In genomic region chr7:105734826-105735225, GRCm38 (mm10) we compare ENCODE assay signal across 11 mouse cellular contexts. TPM values are rescaled to one million over a fixed set of nuclear protein-coding genes. Genes with fewer than 3 reads are reported as not detected.
DNase-seq lines count a peak whose midpoint lies in the region; ATAC-seq and TF ChIP-seq lines count a peak whose summit lies in the region.
"Had no signal": no experiment of that assay in that cellular context is flagged by ENCODE, and none has a peak within 500 bp of the region (broad histone marks: within the 10 kb centered on the region; RNA-seq: fewer than 3 reads in every experiment).

No protein-coding gene starts in this region.

- peaks cover 52% of the 10 kb centered on the region for H3K36me3 ChIP-seq in heart, embryonic 14.5 days (ENCODE audit: control insufficient read depth, insufficient read depth, low read length)
- H3K36me3 ChIP-seq in megakaryocyte, embryonic 14.5 days (replicated peaks; ENCODE audit: low read length) = peaks cover 70% of the 10 kb centered on the region
- H3K36me3 ChIP-seq in stomach, embryonic 15.5 days = peaks cover 27% of the 10 kb centered on the region

- WGBS in heart, embryonic 14.5 days = 85% methylated on average over 8 of the region's 8 CpGs
- 84% methylated on average over 8 of the region's 8 CpGs for WGBS in stomach, embryonic 15.5 days

- no peaks in the 10 kb centered on the region for H3K9me3 ChIP-seq in heart, embryonic 14.5 days (ENCODE audit: control insufficient read depth, low read length)
- H3K9me3 ChIP-seq in megakaryocyte, embryonic 14.5 days = no peaks in the 10 kb centered on the region
- H3K9me3 ChIP-seq in stomach, embryonic 15.5 days = no peaks in the 10 kb centered on the region
- H3K9me3 ChIP-seq: forebrain, embryonic 12.5 days had no signal

- no peak for TF ChIP-seq CTCF in embryonic fibroblast, embryonic 13.5 days (IDR thresholded peaks at IDR 0.05; ENCODE audit: borderline replicate concordance, insufficient read depth, low read length)

- no peak for TF ChIP-seq POLR2A in embryonic fibroblast, embryonic 13.5 days (IDR thresholded peaks at IDR 0.05; ENCODE audit: low read depth, low read length)

- H3K4me2 ChIP-seq in heart, embryonic 14.5 days (ENCODE audit: low read length) = no peak overlapping the region; the same call in 1 of the 2 replicates
- 0 out of 2 replicates have a peak overlapping the region, but pooled peaks have one; percentile 68 for H3K4me2 ChIP-seq in stomach, embryonic 15.5 days

- H3K27ac ChIP-seq in heart, embryonic 14.5 days (replicated peaks in 1 of 2; ENCODE audit: control insufficient read depth in 1 of 2, insufficient read depth in 1 of 2, low read depth in 2 of 2, low read length in 2 of 2) = no peak overlapping the region
- H3K27ac ChIP-seq in embryonic fibroblast, embryonic 13.5 days (ENCODE audit: insufficient read depth, low read length) = no peak overlapping the region
- H3K27ac ChIP-seq in stomach, embryonic 15.5 days = no peak overlapping the region
- H3K27ac ChIP-seq: forebrain, embryonic 12.5 days; macrophage had no signal

- DNase-seq in heart, postnatal 25 days (ENCODE audit: low spot score) = no peak
- DNase-seq in urinary bladder, adult 2 months (ENCODE audit: low spot score) = no peak
- DNase-seq: cerebellum, postnatal 14 days; layer of hippocampus, postnatal 36 days had no signal

- H3K27me3 ChIP-seq in heart, embryonic 14.5 days (ENCODE audit: control insufficient read depth, insufficient read depth, low read length) = no peaks in the 10 kb centered on the region
- H3K27me3 ChIP-seq in megakaryocyte, embryonic 14.5 days (replicated peaks) = no peaks in the 10 kb centered on the region
- H3K27me3 ChIP-seq in stomach, embryonic 15.5 days (replicated peaks) = no peaks in the 10 kb centered on the region
- H3K27me3 ChIP-seq: forebrain, embryonic 12.5 days had no signal

- peaks cover 7 to 28% of the 10 kb centered on the region in 2 experiments for H3K4me1 ChIP-seq in heart, embryonic 14.5 days (ENCODE audit: control insufficient read depth in 2 of 2, insufficient read depth in 2 of 2, low read length in 2 of 2)
- peaks cover 66% of the 10 kb centered on the region for H3K4me1 ChIP-seq in megakaryocyte, embryonic 14.5 days
- peaks cover 2% of the 10 kb centered on the region for H3K4me1 ChIP-seq in embryonic fibroblast, embryonic 13.5 days (ENCODE audit: control insufficient read depth, insufficient read depth, low read length)
- H3K4me1 ChIP-seq in stomach, embryonic 15.5 days = peaks cover 14% of the 10 kb centered on the region; the same call in 1 of the 2 replicates

- H3K4me3 ChIP-seq in heart, embryonic 14.5 days (ENCODE audit: control insufficient read depth in 1 of 2, insufficient read depth in 1 of 2, low read depth in 1 of 2, low read length in 2 of 2) = no peak overlapping the region
- H3K4me3 ChIP-seq in megakaryocyte, embryonic 14.5 days (replicated peaks) = peak overlapping the region; percentile 42
- peak overlapping the region; percentile 87 for H3K4me3 ChIP-seq in embryonic fibroblast, embryonic 13.5 days (ENCODE audit: insufficient read depth, low read length)
- H3K4me3 ChIP-seq in stomach, embryonic 15.5 days (replicated peaks) = no peak overlapping the region

- peak overlapping the region; percentile 98; the same call in 1 of the 2 replicates for H3K9ac ChIP-seq in heart, embryonic 14.5 days (ENCODE audit: low read length)
- H3K9ac ChIP-seq in stomach, embryonic 15.5 days = no peak overlapping the region

- ATAC-seq in heart, embryonic 14.5 days (ENCODE audit: insufficient number of reproducible peaks, insufficient read depth, low FRiP score, low read depth) = no peak
- ATAC-seq in megakaryocyte, adult 5-6 weeks (ENCODE audit: poor library complexity, severe bottlenecking) = no peak
- no peak for ATAC-seq in stomach, embryonic 15.5 days (ENCODE audit: insufficient read depth, low FRiP score, low read depth)

- intact Hi-C loops in heart, postnatal 25 days (cut with DNase I) = loop anchor here (5.0 kb wide), 3 partner anchors 93 to 253 kb away; partner anchors contain the start of genes Arfip2, Cavin3, Gm45799 and Smpd1

RNA-seq across cellular contexts. Expression of gene Ilk, which starts 1.6 kb away (rescaled TPM):
- polyA plus RNA-seq in heart, embryonic 14.5 days (2014; fragmentation: Nextera tagmentation; extraction: Ambion mirVana) = 401 and 404 TPM in 2 replicates
- 100 to 1,000 TPM in 1 of 2 experiments, 10 to 100 TPM in 1; 94.4 to 104 TPM for total RNA-seq in heart, postnatal 25 days (2021)
- polyA plus RNA-seq in megakaryocyte, embryonic 14.5 days (2012; ENCODE audit: insufficient read depth, low replicate concordance) = 241 and 315 TPM in 2 replicates
- total RNA-seq in megakaryocyte, adult 5-6 weeks (2015) = 259 and 268 TPM in 2 replicates
- 180 and 183 TPM in 2 replicates for total RNA-seq in megakaryocyte, adult 5-6 weeks (2017)
- 295 and 379 TPM in 2 replicates for polyA plus RNA-seq in embryonic fibroblast, embryonic 13.5 days (2011; ENCODE audit: insufficient read length, low read depth, missing spikeins)
- polyA plus RNA-seq in stomach, embryonic 15.5 days (2015; fragmentation: Nextera tagmentation; extraction: Ambion mirVana) = 352 TPM in 2 replicates
- 488 and 618 TPM in 2 replicates for polyA plus RNA-seq in urinary bladder, adult 2 months (2012; rRNA removed)

RNA-seq across cellular contexts. Expression of gene Rrp8, which starts 2.4 kb away (rescaled TPM):
- 19.6 and 22.4 TPM in 2 replicates for polyA plus RNA-seq in heart, embryonic 14.5 days (2014; fragmentation: Nextera tagmentation; extraction: Ambion mirVana)
- total RNA-seq in heart, postnatal 25 days (2021) = 1 to 10 TPM; 9.5 TPM
- 20.7 and 32.3 TPM in 2 replicates for polyA plus RNA-seq in megakaryocyte, embryonic 14.5 days (2012; ENCODE audit: insufficient read depth, low replicate concordance)
- total RNA-seq in megakaryocyte, adult 5-6 weeks (2015) = 12.3 and 15.8 TPM in 2 replicates
- 17.4 and 21.0 TPM in 2 replicates for total RNA-seq in megakaryocyte, adult 5-6 weeks (2017)
- 46.0 and 47.7 TPM in 2 replicates for polyA plus RNA-seq in embryonic fibroblast, embryonic 13.5 days (2011; ENCODE audit: insufficient read length, low read depth, missing spikeins)
- 26.9 and 38.3 TPM in 2 replicates for polyA plus RNA-seq in stomach, embryonic 15.5 days (2015; fragmentation: Nextera tagmentation; extraction: Ambion mirVana)
- 17.0 and 17.1 TPM in 2 replicates for polyA plus RNA-seq in urinary bladder, adult 2 months (2012; rRNA removed)

RNA-seq across cellular contexts. Expression of gene Taf10, which starts 9.3 kb away (rescaled TPM):
- 135 and 159 TPM in 2 replicates for polyA plus RNA-seq in heart, embryonic 14.5 days (2014; fragmentation: Nextera tagmentation; extraction: Ambion mirVana)
- 10 to 100 TPM; 90.1 to 90.3 TPM for total RNA-seq in heart, postnatal 25 days (2021)
- polyA plus RNA-seq in megakaryocyte, embryonic 14.5 days (2012; ENCODE audit: insufficient read depth, low replicate concordance) = 411 and 429 TPM in 2 replicates
- total RNA-seq in megakaryocyte, adult 5-6 weeks (2015) = 259 and 284 TPM in 2 replicates
- 129 and 148 TPM in 2 replicates for total RNA-seq in megakaryocyte, adult 5-6 weeks (2017)
- polyA plus RNA-seq in embryonic fibroblast, embryonic 13.5 days (2011; ENCODE audit: insufficient read length, low read depth, missing spikeins) = 146 and 155 TPM in 2 replicates
- polyA plus RNA-seq in stomach, embryonic 15.5 days (2015; fragmentation: Nextera tagmentation; extraction: Ambion mirVana) = 123 and 139 TPM in 2 replicates
- 150 and 171 TPM in 2 replicates for polyA plus RNA-seq in urinary bladder, adult 2 months (2012; rRNA removed)

RNA-seq across cellular contexts. Expression of gene Tpp1, which starts 17.2 kb away (rescaled TPM):
- 89.2 and 104 TPM in 2 replicates for polyA plus RNA-seq in heart, embryonic 14.5 days (2014; fragmentation: Nextera tagmentation; extraction: Ambion mirVana)
- 10 to 100 TPM; 37.4 to 40.7 TPM for total RNA-seq in heart, postnatal 25 days (2021)
- 37.7 and 43.0 TPM in 2 replicates for polyA plus RNA-seq in megakaryocyte, embryonic 14.5 days (2012; ENCODE audit: insufficient read depth, low replicate concordance)
- 69.7 and 71.5 TPM in 2 replicates for total RNA-seq in megakaryocyte, adult 5-6 weeks (2015)
- total RNA-seq in megakaryocyte, adult 5-6 weeks (2017) = 21.7 and 29.0 TPM in 2 replicates
- polyA plus RNA-seq in embryonic fibroblast, embryonic 13.5 days (2011; ENCODE audit: insufficient read length, low read depth, missing spikeins) = 200 and 265 TPM in 2 replicates
- 69.5 and 73.3 TPM in 2 replicates for polyA plus RNA-seq in stomach, embryonic 15.5 days (2015; fragmentation: Nextera tagmentation; extraction: Ambion mirVana)
- 130 and 144 TPM in 2 replicates for polyA plus RNA-seq in urinary bladder, adult 2 months (2012; rRNA removed)

RNA-seq across cellular contexts. Expression of gene Dchs1, which starts 52.6 kb away (rescaled TPM):
- polyA plus RNA-seq in heart, embryonic 14.5 days (2014; fragmentation: Nextera tagmentation; extraction: Ambion mirVana) = 7.7 and 8.3 TPM in 2 replicates
- 10 to 100 TPM in 1 of 2 experiments, 1 to 10 TPM in 1; 9.1 to 10.6 TPM for total RNA-seq in heart, postnatal 25 days (2021)
- polyA plus RNA-seq in megakaryocyte, embryonic 14.5 days (2012; ENCODE audit: insufficient read depth, low replicate concordance) = 0.27 and 0.74 TPM in 2 replicates
- 0.07 TPM in 2 replicates for total RNA-seq in megakaryocyte, adult 5-6 weeks (2015)
- total RNA-seq in megakaryocyte, adult 5-6 weeks (2017) = 0.04 TPM in 1 of 2 replicates, not detected in the other
- polyA plus RNA-seq in embryonic fibroblast, embryonic 13.5 days (2011; ENCODE audit: insufficient read length, low read depth, missing spikeins) = 12.8 and 28.6 TPM in 2 replicates
- 8.6 and 10.4 TPM in 2 replicates for polyA plus RNA-seq in stomach, embryonic 15.5 days (2015; fragmentation: Nextera tagmentation; extraction: Ambion mirVana)
- 4.4 and 7.4 TPM in 2 replicates for polyA plus RNA-seq in urinary bladder, adult 2 months (2012; rRNA removed)

Comparison
In these comparisons a context has a peak if more than half of its experiments do, and no peak if none do; other contexts are left out.
1. H3K4me3 ChIP-seq: peak in megakaryocyte, embryonic 14.5 days (single experiment) and embryonic fibroblast, embryonic 13.5 days (single experiment); none in heart, embryonic 14.5 days (0 of 2) and stomach, embryonic 15.5 days (single experiment).